Mouse (Mus musculus) G1E (cell line): ENCODE measurements around the gene Cfap157.

Experiments
- CTCF ChIP-seq: IDR thresholded peaks from 2 replicates; pipeline ENCODE4 v1.5.1; 2012; ENCODE audit warnings: low read depth, low read length, inconsistent platforms, mixed read lengths
- TAL1 ChIP-seq: conservative IDR thresholded peaks from 2 replicates; pipeline ENCODE4 v1.6.1; 2012; ENCODE audit warnings: low read depth, low read length, inconsistent platforms, mixed read lengths

- TF ChIP-seq CTCF (no peak), TAL1 (no peak)
These were observed 32.3 kb upstream of the Cfap157 start for GRCm38 (mm10) chr2:32816497-32816896.
